Mouse (Mus musculus): ENCODE results near the gene Acap3. TPM values are rescaled to one million over a fixed set of nuclear protein-coding genes. Genes with fewer than 3 reads are reported as not detected.

The Acap3 gene
- polyA plus RNA-seq (2015; fragmentation: Nextera tagmentation; extraction: Ambion mirVana) = 66.0 and 73.5 TPM in 2 replicates

- H3K9ac ChIP-seq (replicated peaks) = peak within 1 kb of the TSS; percentile 98
- peaks cover 43% of the 10 kb centered on the region for H3K36me3 ChIP-seq
- H3K27me3 ChIP-seq = no peaks in the 10 kb centered on the region
- peaks cover 49% of the 10 kb centered on the region for H3K4me1 ChIP-seq (replicated peaks)
- H3K27ac ChIP-seq = peak within 1 kb of the TSS; percentile 99
- H3K4me3 ChIP-seq (replicated peaks) = peak within 1 kb of the TSS; percentile 97
- under 1% methylated on average over 52 of the region's 52 CpGs for WGBS
- peak; percentile 85 for ATAC-seq
- no peaks in the 10 kb centered on the region for H3K9me3 ChIP-seq
- H3K4me2 ChIP-seq (replicated peaks) = peak within 1 kb of the TSS; percentile 99
Measured at GRCm38 (mm10) chr4:155891551-155892001, at the start of gene Acap3, which contains the start of gene Pusl1. Acap3 (plus strand) TSS chr4:155891822. Pusl1 (minus strand) TSS chr4:155891781.

- no peaks in the 10 kb centered on the region for H3K36me3 ChIP-seq
- H3K27ac ChIP-seq = no peak overlapping the region
- H3K4me2 ChIP-seq (replicated peaks) = no peak overlapping the region
- 94% methylated on average over 5 of the region's 5 CpGs for WGBS
- peaks cover 21% of the 10 kb centered on the region for H3K27me3 ChIP-seq
- peaks cover 37% of the 10 kb centered on the region for H3K4me1 ChIP-seq (replicated peaks)
- no peak overlapping the region for H3K4me3 ChIP-seq (replicated peaks)
- ATAC-seq = no peak
- no peaks in the 10 kb centered on the region for H3K9me3 ChIP-seq
- no peak overlapping the region for H3K9ac ChIP-seq (replicated peaks)
Measured at GRCm38 (mm10) chr4:155843231-155843630, 48.4 kb upstream of the Acap3 start.

GRCm38 (mm10) chr4:155846871-155847578, 44.6 kb upstream of the Acap3 start, which contains the start of gene Dvl1:
Dvl1 (plus strand) TSS chr4:155847402.
- 0 out of 2 replicates have a peak, but pooled peaks cover 4% of the 10 kb centered on the region for H3K36me3 ChIP-seq
- H3K27ac ChIP-seq = peak within 1 kb of the TSS; percentile 84
- H3K27me3 ChIP-seq = peaks cover 7% of the 10 kb centered on the region; the same call in 1 of the 2 replicates
- H3K4me2 ChIP-seq (replicated peaks) = peak within 1 kb of the TSS; percentile 81
- peaks cover 45% of the 10 kb centered on the region for H3K4me1 ChIP-seq (replicated peaks)
- peak; percentile 88 for ATAC-seq
- peak within 1 kb of the TSS; percentile 81 for H3K4me3 ChIP-seq (replicated peaks)
- 2% methylated on average over 65 of the region's 65 CpGs for WGBS
- no peaks in the 10 kb centered on the region for H3K9me3 ChIP-seq
- peak within 1 kb of the TSS; percentile 93 for H3K9ac ChIP-seq (replicated peaks)

GRCm38 (mm10) chr4:155847591-155848352, 43.9 kb upstream of the Acap3 start:
- Histone ChIP-seq H3K27me3 (0 out of 2 replicates have a peak, but pooled peaks cover 2% of the 10 kb centered on the region), H3K9me3 (no peaks in the 10 kb centered on the region), H3K4me1 (replicated peaks) (peaks cover 45% of the 10 kb centered on the region), H3K36me3 (0 out of 2 replicates have a peak, but pooled peaks cover 7% of the 10 kb centered on the region), H3K4me3 (replicated peaks) (peak overlapping the region; percentile 81), H3K9ac (replicated peaks) (peak overlapping the region; percentile 93), H3K4me2 (replicated peaks) (peak overlapping the region; percentile 81), H3K27ac (peak overlapping the region; percentile 84)
- 1% methylated on average over 59 of the region's 69 CpGs for WGBS
- ATAC-seq = peak; percentile 53

- Histone ChIP-seq H3K4me1 (replicated peaks) (peaks cover 45% of the 10 kb centered on the region), H3K9me3 (no peaks in the 10 kb centered on the region), H3K27ac (no peak overlapping the region), H3K4me2 (replicated peaks) (peak overlapping the region; percentile 81), H3K9ac (replicated peaks) (peak overlapping the region; percentile 93), H3K4me3 (replicated peaks) (peak overlapping the region; percentile 81), H3K27me3 (no peaks in the 10 kb centered on the region), H3K36me3 (peaks cover 15% of the 10 kb centered on the region; the same call in 1 of the 2 replicates)
- 58% methylated on average over 7 of the region's 7 CpGs for WGBS
- peak; percentile 0; the same call in 1 of the 2 replicates for ATAC-seq
Measured at GRCm38 (mm10) chr4:155848434-155849095, 43.1 kb upstream of the Acap3 start.

- WGBS = 89% methylated on average over 2 of the region's 2 CpGs
- H3K9me3 ChIP-seq = no peaks in the 10 kb centered on the region
- H3K4me2 ChIP-seq (replicated peaks) = peak overlapping the region; percentile 81
- no peak overlapping the region for H3K27ac ChIP-seq
- ATAC-seq = no peak
- peak overlapping the region; percentile 93; the same call in 1 of the 2 replicates for H3K9ac ChIP-seq (replicated peaks)
- H3K4me3 ChIP-seq (replicated peaks) = peak overlapping the region; percentile 81; the same call in 1 of the 2 replicates
- no peaks in the 10 kb centered on the region for H3K27me3 ChIP-seq
- peaks cover 23% of the 10 kb centered on the region for H3K36me3 ChIP-seq
- peaks cover 45% of the 10 kb centered on the region for H3K4me1 ChIP-seq (replicated peaks)
Measured at GRCm38 (mm10) chr4:155849391-155849790, 42.2 kb upstream of the Acap3 start.

GRCm38 (mm10) chr4:155849792-155850451, 41.7 kb upstream of the Acap3 start:
- H3K4me1 ChIP-seq (replicated peaks) = peaks cover 45% of the 10 kb centered on the region
- no peak for ATAC-seq
- H3K9me3 ChIP-seq = no peaks in the 10 kb centered on the region
- peaks cover 28% of the 10 kb centered on the region for H3K36me3 ChIP-seq
- peak overlapping the region; percentile 81; the same call in 1 of the 2 replicates for H3K4me2 ChIP-seq (replicated peaks)
- 95% methylated on average over 3 of the region's 3 CpGs for WGBS
- no peak overlapping the region for H3K4me3 ChIP-seq (replicated peaks)
- H3K9ac ChIP-seq (replicated peaks) = 0 out of 2 replicates have a peak overlapping the region, but pooled peaks have one; percentile 16
- no peaks in the 10 kb centered on the region for H3K27me3 ChIP-seq
- H3K27ac ChIP-seq = no peak overlapping the region

- peaks cover 43% of the 10 kb centered on the region for H3K36me3 ChIP-seq
Measured at GRCm38 (mm10) chr4:155851368-155851767, 40.3 kb upstream of the Acap3 start.

GRCm38 (mm10) chr4:155851951-155852411, 39.6 kb upstream of the Acap3 start:
- Histone ChIP-seq H3K9ac (replicated peaks) (no peak overlapping the region), H3K9me3 (no peaks in the 10 kb centered on the region), H3K4me3 (replicated peaks) (no peak overlapping the region), H3K27ac (no peak overlapping the region), H3K27me3 (no peaks in the 10 kb centered on the region), H3K4me1 (replicated peaks) (peaks cover 38% of the 10 kb centered on the region), H3K4me2 (replicated peaks) (no peak overlapping the region), H3K36me3 (peaks cover 49% of the 10 kb centered on the region)
- 84% methylated on average over 2 of the region's 2 CpGs for WGBS
- ATAC-seq = no peak

More at GRCm38 (mm10) chr4:155851368-155851767, 40.3 kb upstream of the Acap3 start:
- H3K4me2 ChIP-seq (replicated peaks) = no peak overlapping the region
- H3K4me1 ChIP-seq (replicated peaks) = peaks cover 44% of the 10 kb centered on the region
- H3K9ac ChIP-seq (replicated peaks) = no peak overlapping the region
- H3K27me3 ChIP-seq = no peaks in the 10 kb centered on the region
- H3K4me3 ChIP-seq (replicated peaks) = no peak overlapping the region
- H3K9me3 ChIP-seq = no peaks in the 10 kb centered on the region
- ATAC-seq = no peak
- H3K27ac ChIP-seq = no peak overlapping the region
- WGBS = 83% methylated on average over 3 of the region's 3 CpGs

GRCm38 (mm10) chr4:155853421-155853820, 38.2 kb upstream of the Acap3 start:
- WGBS = 89% methylated on average over 9 of the region's 9 CpGs
- H3K4me2 ChIP-seq (replicated peaks) = no peak overlapping the region
- H3K27ac ChIP-seq = no peak overlapping the region
- ATAC-seq = no peak
- no peaks in the 10 kb centered on the region for H3K9me3 ChIP-seq
- H3K4me1 ChIP-seq (replicated peaks) = peaks cover 31% of the 10 kb centered on the region
- peaks cover 63% of the 10 kb centered on the region for H3K36me3 ChIP-seq
- H3K4me3 ChIP-seq (replicated peaks) = no peak overlapping the region
- no peak overlapping the region for H3K9ac ChIP-seq (replicated peaks)
- H3K27me3 ChIP-seq = no peaks in the 10 kb centered on the region

GRCm38 (mm10) chr4:155854991-155855390, 36.6 kb upstream of the Acap3 start:
- peaks cover 79% of the 10 kb centered on the region for H3K36me3 ChIP-seq
- no peak overlapping the region for H3K27ac ChIP-seq
- 96% methylated on average over 12 of the region's 12 CpGs for WGBS

More at GRCm38 (mm10) chr4:155854991-155855390, 36.6 kb upstream of the Acap3 start:
- Histone ChIP-seq H3K4me2 (replicated peaks) (no peak overlapping the region), H3K9ac (replicated peaks) (no peak overlapping the region), H3K4me1 (replicated peaks) (peaks cover 15% of the 10 kb centered on the region; the same call in 1 of the 2 replicates), H3K9me3 (no peaks in the 10 kb centered on the region), H3K4me3 (replicated peaks) (no peak overlapping the region), H3K27me3 (no peaks in the 10 kb centered on the region)
- no peak for ATAC-seq

Data from midbrain, embryonic 13.5 days (tissue).